Mouse (Mus musculus) erythroid progenitor cell, adult 5-6 weeks (primary cell): ENCODE data around the gene Tmem234. TPM values are rescaled to one million over a fixed set of nuclear protein-coding genes. Genes with fewer than 3 reads are reported as not detected.

Experiments used
- ATAC-seq: replicated peaks from 2 replicates; pipeline ENCODE4 v1.8.0; 2016; ENCODE audit warnings: moderate number of reproducible peaks, mild to moderate bottlenecking, moderate TSS enrichment, inconsistent platforms; ENCODE audit not compliant: poor library complexity, low FRiP score, severe bottlenecking
- total RNA-seq, 2 experiments: library from RNA; stranded (forward) in 1 of 2; stranded (reverse) in 1 of 2; fragments of 150-400 nt in 1 of 2; fragments of 186-747, 209-891 nt in 1 of 2; gene quantifications; 2 replicates each; pipeline versions ENCODE4 v1.2.3 to v1.2.4; 2015 to 2017; ENCODE audit warnings: low replicate concordance in 2 of 2

Tmem234 gene
- total RNA-seq, 2 experiments from 2014 or later: 96.7 to 113 TPM

DNA sequence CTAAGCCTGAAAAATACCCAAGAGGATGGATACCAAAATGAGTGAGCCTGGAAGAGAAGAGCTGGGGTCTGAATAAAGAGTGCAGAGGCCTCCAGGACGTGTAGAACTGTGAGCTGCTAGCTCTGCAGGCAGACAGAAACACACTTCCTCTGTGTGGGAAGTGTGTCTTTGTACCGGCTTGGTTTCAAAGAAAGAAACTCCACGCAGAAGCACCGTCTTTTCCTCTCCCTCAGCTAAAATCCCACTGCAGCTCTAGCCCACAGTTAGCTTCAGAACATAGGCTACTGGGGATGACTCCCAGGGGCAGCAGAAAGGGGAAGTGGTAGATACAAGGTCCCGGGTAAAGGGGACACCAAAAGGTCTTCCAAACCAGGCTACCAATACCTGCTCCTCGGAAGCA is 44.7 kb downstream of the Tmem234 start:
- no peak for ATAC-seq

- no peak for ATAC-seq
Observed at GRCm38 (mm10) chr4:129648656-129649055, 48.2 kb downstream of the Tmem234 start.

- no peak for ATAC-seq
Observed at GRCm38 (mm10) chr4:129650359-129650758, 49.9 kb downstream of the Tmem234 start.

- ATAC-seq: no peak
Observed at GRCm38 (mm10) chr4:129654770-129655169, 54.3 kb downstream of the Tmem234 start.

GRCm38 (mm10) chr4:129661584-129661983 is 61.1 kb downstream of the Tmem234 start:
- no peak for ATAC-seq

DNA sequence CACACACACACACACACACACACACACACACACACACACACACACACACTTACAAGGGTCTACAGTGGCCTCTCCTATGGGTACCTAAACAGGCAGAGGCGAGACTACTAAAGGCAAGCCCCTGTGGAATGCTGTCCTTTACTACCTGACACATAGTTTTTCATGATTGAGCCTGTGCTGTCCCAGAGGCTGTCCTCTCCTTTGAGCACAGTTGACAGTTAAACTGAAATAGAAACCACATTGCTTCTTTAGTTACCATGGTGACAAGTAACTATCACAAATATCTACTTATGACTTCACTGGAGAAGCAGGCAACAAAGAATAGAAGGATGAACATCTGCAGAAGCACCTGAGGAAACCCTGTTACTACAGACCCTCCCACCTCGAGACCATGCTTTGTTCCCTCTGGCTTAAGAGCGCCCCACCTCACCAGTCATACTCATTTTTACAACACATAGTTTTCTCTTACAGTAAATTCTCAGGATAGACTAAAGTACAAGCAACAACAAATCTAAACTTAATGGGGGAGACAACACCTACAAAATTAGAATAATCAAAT is 61.9 kb downstream of the Tmem234 start:
- no peak for ATAC-seq

DNA sequence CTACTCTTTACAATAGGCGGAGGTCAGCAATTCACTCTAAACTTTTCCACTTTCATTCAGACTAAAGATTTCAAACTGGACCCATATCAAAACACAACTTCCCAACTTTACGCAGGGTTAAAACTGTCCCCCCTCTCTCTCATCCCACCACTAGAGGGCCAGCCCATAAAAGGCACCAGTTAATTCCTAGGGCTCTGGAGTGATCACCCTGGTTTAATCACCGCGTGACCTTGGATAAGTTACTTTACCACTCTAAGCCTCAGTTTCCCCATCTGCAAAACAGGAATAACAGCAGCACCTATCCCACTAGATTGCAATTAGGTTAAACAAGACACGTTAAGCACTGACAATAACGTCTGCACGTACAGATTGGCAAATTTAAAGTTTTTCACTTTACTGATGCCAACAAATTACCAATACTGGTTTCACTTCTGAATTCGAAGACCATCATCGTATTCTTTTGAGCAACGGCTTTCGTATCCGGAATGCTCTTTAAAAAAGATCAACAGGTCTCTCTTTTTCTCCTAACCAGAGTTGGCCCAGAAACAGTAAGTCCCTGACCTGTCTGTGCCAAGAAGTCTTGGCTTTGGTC is 71.1 kb downstream of the Tmem234 start:
- peak; percentile 84 for ATAC-seq

GRCm38 (mm10) chr4:129672083-129672877 is 71.8 kb downstream of the Tmem234 start, which contains the start of gene Kpna6:
Gene Kpna6 (minus strand): TSS chr4:129672767.
- peak; percentile 79 for ATAC-seq

GRCm38 (mm10) chr4:129672878-129673449 is 72.5 kb downstream of the Tmem234 start:
- peak; percentile 52 for ATAC-seq

Other genes starting within 250 kb of the Tmem234 start
- gene Zbtb8a, start 222.6 kb upstream of the Tmem234 start, total RNA-seq (2015; ENCODE audit: low replicate concordance): 1.7 and 6.1 TPM in 2 replicates
- gene Zbtb8a, start 222.6 kb upstream of the Tmem234 start, total RNA-seq (2017; ENCODE audit: low replicate concordance): 0.98 and 4.6 TPM in 2 replicates
- gene Zbtb8b, start 159.8 kb upstream of the Tmem234 start, total RNA-seq (2015; ENCODE audit: low replicate concordance): not detected in 2 replicates
- gene Zbtb8b, start 159.8 kb upstream of the Tmem234 start, total RNA-seq (2017; ENCODE audit: low replicate concordance): not detected in 2 replicates
- 127 and 193 TPM in 2 replicates for gene Bsdc1, start 139.1 kb upstream of the Tmem234 start, total RNA-seq (2015; ENCODE audit: low replicate concordance)
- gene Bsdc1, start 139.1 kb upstream of the Tmem234 start, total RNA-seq (2017; ENCODE audit: low replicate concordance): 200 and 208 TPM in 2 replicates
- not detected in 2 replicates for gene Tssk3, start 109.6 kb upstream of the Tmem234 start, total RNA-seq (2015; ENCODE audit: low replicate concordance)
- gene Tssk3, start 109.6 kb upstream of the Tmem234 start, total RNA-seq (2017; ENCODE audit: low replicate concordance): not detected in 2 replicates
- gene Fam229a, start 109.5 kb upstream of the Tmem234 start, total RNA-seq (2015; ENCODE audit: low replicate concordance): 7.5 TPM in 1 of 2 replicates, not detected in the other
- not detected in 2 replicates for gene Fam229a, start 109.5 kb upstream of the Tmem234 start, total RNA-seq (2017; ENCODE audit: low replicate concordance)
- 13.8 and 16.9 TPM in 2 replicates for gene Marcksl1, start 87.1 kb upstream of the Tmem234 start, total RNA-seq (2015; ENCODE audit: low replicate concordance)
- gene Marcksl1, start 87.1 kb upstream of the Tmem234 start, total RNA-seq (2017; ENCODE audit: low replicate concordance): 4.4 and 10.6 TPM in 2 replicates
- 100 and 125 TPM in 2 replicates for gene Hdac1, start 58.0 kb upstream of the Tmem234 start, total RNA-seq (2015; ENCODE audit: low replicate concordance)
- gene Hdac1, start 58.0 kb upstream of the Tmem234 start, total RNA-seq (2017; ENCODE audit: low replicate concordance): 102 and 111 TPM in 2 replicates
- 8.0 and 23.1 TPM in 2 replicates for gene Lck, start 27.0 kb upstream of the Tmem234 start, total RNA-seq (2015; ENCODE audit: low replicate concordance)
- gene Lck, start 27.0 kb upstream of the Tmem234 start, total RNA-seq (2017; ENCODE audit: low replicate concordance): 8.5 and 10.1 TPM in 2 replicates
- gene Fam167b, start 22.1 kb upstream of the Tmem234 start, total RNA-seq (2015; ENCODE audit: low replicate concordance): not detected in 2 replicates
- gene Fam167b, start 22.1 kb upstream of the Tmem234 start, total RNA-seq (2017; ENCODE audit: low replicate concordance): not detected in 2 replicates
- 79.6 and 96.9 TPM in 2 replicates for gene Eif3i, start within 50 bp of the Tmem234 start, total RNA-seq (2015; ENCODE audit: low replicate concordance)
- 59.7 and 69.6 TPM in 2 replicates for gene Eif3i, start within 50 bp of the Tmem234 start, total RNA-seq (2017; ENCODE audit: low replicate concordance)
- gene Dcdc2b, start 13.6 kb downstream of the Tmem234 start, total RNA-seq (2015; ENCODE audit: low replicate concordance): 2.9 TPM in 1 of 2 replicates, not detected in the other
- gene Dcdc2b, start 13.6 kb downstream of the Tmem234 start, total RNA-seq (2017; ENCODE audit: low replicate concordance): 3.7 TPM in 1 of 2 replicates, not detected in the other
- gene Iqcc, start 18.4 kb downstream of the Tmem234 start, total RNA-seq (2015; ENCODE audit: low replicate concordance): 4.3 and 14.3 TPM in 2 replicates
- gene Iqcc, start 18.4 kb downstream of the Tmem234 start, total RNA-seq (2017; ENCODE audit: low replicate concordance): 4.0 and 10.7 TPM in 2 replicates
- gene Ccdc28b, start 23.3 kb downstream of the Tmem234 start, total RNA-seq (2015; ENCODE audit: low replicate concordance): 21.6 and 23.1 TPM in 2 replicates
- 2.7 and 13.2 TPM in 2 replicates for gene Ccdc28b, start 23.3 kb downstream of the Tmem234 start, total RNA-seq (2017; ENCODE audit: low replicate concordance)
- gene Txlna, start 40.4 kb downstream of the Tmem234 start, total RNA-seq (2015; ENCODE audit: low replicate concordance): 8.4 and 9.7 TPM in 2 replicates
- 20.7 and 35.0 TPM in 2 replicates for gene Txlna, start 40.4 kb downstream of the Tmem234 start, total RNA-seq (2017; ENCODE audit: low replicate concordance)
- gene Kpna6, start 72.1 kb downstream of the Tmem234 start, total RNA-seq (2015; ENCODE audit: low replicate concordance): 7.5 and 16.2 TPM in 2 replicates
- gene Kpna6, start 72.1 kb downstream of the Tmem234 start, total RNA-seq (2017; ENCODE audit: low replicate concordance): 8.7 and 14.6 TPM in 2 replicates
- gene Tmem39b, start 96.2 kb downstream of the Tmem234 start, total RNA-seq (2015; ENCODE audit: low replicate concordance): 2.2 and 5.9 TPM in 2 replicates
- gene Tmem39b, start 96.2 kb downstream of the Tmem234 start, total RNA-seq (2017; ENCODE audit: low replicate concordance): 2.1 TPM in 1 of 2 replicates, not detected in the other
- 49.5 and 58.7 TPM in 2 replicates for gene Khdrbs1, start 141.6 kb downstream of the Tmem234 start, total RNA-seq (2015; ENCODE audit: low replicate concordance)
- 40.4 and 57.1 TPM in 2 replicates for gene Khdrbs1, start 141.6 kb downstream of the Tmem234 start, total RNA-seq (2017; ENCODE audit: low replicate concordance)
- 228 and 468 TPM in 2 replicates for gene Ptp4a2, start 210.6 kb downstream of the Tmem234 start, total RNA-seq (2015; ENCODE audit: low replicate concordance)
- gene Ptp4a2, start 210.6 kb downstream of the Tmem234 start, total RNA-seq (2017; ENCODE audit: low replicate concordance): 166 and 170 TPM in 2 replicates